Mouse (Mus musculus): ENCODE measurements around the gene Rnf34. TPM values are rescaled to one million over a fixed set of nuclear protein-coding genes. Genes with fewer than 3 reads are reported as not detected.

Gene Rnf34
- total and polyA plus RNA-seq, 3 experiments: 18.4 to 29.1 (median 24.6) TPM

- in situ Hi-C loops (cut with MboI; ENCODE audit: low pct_ligation_motif_present, low pct_unique_long_range_greater_than_20kb, low sequenced_read_pairs): no loop called here
- Histone ChIP-seq H3K36me3 (replicated peaks in 1 of 2; ENCODE audit: control insufficient read depth in 1 of 2, insufficient read depth in 1 of 2, low read length in 1 of 2) (peaks cover 0 to 47% of the 10 kb centered on the region in 2 experiments), H3K4me3 (replicated peaks in 1 of 3; ENCODE audit: low read depth in 2 of 3, low read length in 2 of 3, poor library complexity in 1 of 3) (peak overlapping the region; percentile 40 to 72 (median 72)), H3K79me2 (replicated peaks; ENCODE audit: control insufficient read depth, extremely low read depth, insufficient read depth, poor library complexity, severe bottlenecking) (peaks cover 43% of the 10 kb centered on the region), H3K9me3 (replicated peaks; ENCODE audit: low read length) (no peaks in the 10 kb centered on the region), H3K9ac (ENCODE audit: insufficient read depth, low read depth) (peak overlapping the region; percentile 66), H3K4me1 (ENCODE audit: control insufficient read depth in 1 of 2, insufficient read depth in 2 of 2) (peaks cover 9 to 72% of the 10 kb centered on the region in 2 experiments), H3K4me2 (ENCODE audit: insufficient read depth, low read depth, poor library complexity, severe bottlenecking) (peak overlapping the region; percentile 89), H3K27ac (ENCODE audit: insufficient read depth, low read depth) (peak overlapping the region; percentile 7; the same call in 1 of the 2 replicates), H3K27me3 (replicated peaks) (no peaks in the 10 kb centered on the region)
- DNase-seq (ENCODE audit: extremely low read depth): no peak
- peak; percentile 14; the same call in 1 of the 2 replicates for TF ChIP-seq BHLHE40 (IDR thresholded peaks at IDR 0.05; ENCODE audit: low read depth, low read length)
- TF ChIP-seq MXI1 (IDR thresholded peaks at IDR 0.05; ENCODE audit: low read depth, low read length): no peak
- dilution Hi-C loops (cut with MboI; ENCODE audit: extremely low pct_ligation_motif_present, extremely low pct_unique_long_range_greater_than_20kb, low sequenced_read_pairs): no loop called here
Observed at GRCm38 (mm10) chr5:122900558-122901171, 50.8 kb downstream of the Rnf34 start.

DNA sequence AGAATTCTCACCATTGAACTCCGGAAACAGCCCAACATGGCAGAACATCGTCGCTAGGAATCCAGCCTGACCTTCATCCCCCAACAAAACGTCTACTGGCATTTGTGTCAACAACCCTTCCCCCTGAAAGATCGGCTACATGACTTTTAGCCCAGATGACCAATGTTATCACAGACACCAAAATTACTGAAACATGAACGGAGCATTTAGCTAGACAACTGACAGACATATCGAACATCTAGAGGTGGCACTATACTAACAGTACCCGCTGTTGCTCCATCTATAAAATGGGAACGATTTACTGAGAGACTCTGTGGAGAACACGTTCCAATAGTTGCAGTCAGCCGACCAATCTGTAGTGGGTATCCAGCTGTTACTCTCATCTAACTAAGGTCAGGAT is 51.3 kb downstream of the Rnf34 start:
- peaks cover 0 to 52% of the 10 kb centered on the region in 2 experiments for H3K36me3 ChIP-seq (replicated peaks in 1 of 2; ENCODE audit: control insufficient read depth in 1 of 2, insufficient read depth in 1 of 2, low read length in 1 of 2)
- H3K4me2 ChIP-seq (ENCODE audit: insufficient read depth, low read depth, poor library complexity, severe bottlenecking): peak overlapping the region; percentile 89; the same call in 1 of the 2 replicates
- no peaks in the 10 kb centered on the region for H3K27me3 ChIP-seq (replicated peaks)
- H3K27ac ChIP-seq (ENCODE audit: insufficient read depth, low read depth): no peak overlapping the region
- no peak for DNase-seq (ENCODE audit: extremely low read depth)
- no peak overlapping the region for H3K4me3 ChIP-seq (replicated peaks in 1 of 3; ENCODE audit: low read depth in 2 of 3, low read length in 2 of 3, poor library complexity in 1 of 3)
- dilution Hi-C loops (cut with MboI; ENCODE audit: extremely low pct_ligation_motif_present, extremely low pct_unique_long_range_greater_than_20kb, low sequenced_read_pairs) (no loop called here), in situ Hi-C loops (cut with MboI; ENCODE audit: low pct_ligation_motif_present, low pct_unique_long_range_greater_than_20kb, low sequenced_read_pairs) (no loop called here)
- peaks cover 38% of the 10 kb centered on the region for H3K79me2 ChIP-seq (replicated peaks; ENCODE audit: control insufficient read depth, extremely low read depth, insufficient read depth, poor library complexity, severe bottlenecking)
- no peak for TF ChIP-seq EP300 (IDR thresholded peaks at IDR 0.05; ENCODE audit: low read length)
- no peak for TF ChIP-seq TBP (conservative IDR thresholded peaks at IDR 0.05; ENCODE audit: low read depth, low read length)
- TF ChIP-seq ZNF384 (IDR thresholded peaks at IDR 0.05; ENCODE audit: low read depth, low read length): no peak
- TF ChIP-seq SMC3 (IDR thresholded peaks at IDR 0.05; ENCODE audit: low read depth, low read length): no peak
- no peak for TF ChIP-seq RAD21 (IDR thresholded peaks at IDR 0.05; ENCODE audit: low read depth, low read length)
- no peak for TF ChIP-seq E2F4 (IDR thresholded peaks at IDR 0.05; ENCODE audit: insufficient replicate concordance, low read depth, low read length)
- TF ChIP-seq JUND (conservative IDR thresholded peaks at IDR 0.05; ENCODE audit: low read depth, low read length): no peak
- TF ChIP-seq HCFC1 (IDR thresholded peaks at IDR 0.05; ENCODE audit: low read depth, low read length): no peak
- TF ChIP-seq MEF2A (IDR thresholded peaks at IDR 0.05; ENCODE audit: borderline replicate concordance, low read depth, low read length): no peak
- H3K9me3 ChIP-seq (replicated peaks; ENCODE audit: low read length): no peaks in the 10 kb centered on the region
- peaks cover 9 to 67% of the 10 kb centered on the region in 2 experiments for H3K4me1 ChIP-seq (ENCODE audit: control insufficient read depth in 1 of 2, insufficient read depth in 2 of 2)
- peak overlapping the region; percentile 66; the same call in 1 of the 2 replicates for H3K9ac ChIP-seq (ENCODE audit: insufficient read depth, low read depth)

GRCm38 (mm10) chr5:122901666-122902065 is 51.8 kb downstream of the Rnf34 start:
- in situ Hi-C loops (cut with MboI; ENCODE audit: low pct_ligation_motif_present, low pct_unique_long_range_greater_than_20kb, low sequenced_read_pairs) (no loop called here), dilution Hi-C loops (cut with MboI; ENCODE audit: extremely low pct_ligation_motif_present, extremely low pct_unique_long_range_greater_than_20kb, low sequenced_read_pairs) (no loop called here)
- no peak overlapping the region; the same call in 1 of the 2 replicates for H3K9ac ChIP-seq (ENCODE audit: insufficient read depth, low read depth)
- H3K4me1 ChIP-seq (ENCODE audit: control insufficient read depth in 1 of 2, insufficient read depth in 2 of 2): peaks cover 5 to 62% of the 10 kb centered on the region in 2 experiments
- H3K79me2 ChIP-seq (replicated peaks; ENCODE audit: control insufficient read depth, extremely low read depth, insufficient read depth, poor library complexity, severe bottlenecking): peaks cover 33% of the 10 kb centered on the region
- no peak for DNase-seq (ENCODE audit: extremely low read depth)
- H3K9me3 ChIP-seq (replicated peaks; ENCODE audit: low read length): no peaks in the 10 kb centered on the region
- no peak overlapping the region for H3K4me2 ChIP-seq (ENCODE audit: insufficient read depth, low read depth, poor library complexity, severe bottlenecking)
- H3K27ac ChIP-seq (ENCODE audit: insufficient read depth, low read depth): no peak overlapping the region
- no peaks in the 10 kb centered on the region for H3K27me3 ChIP-seq (replicated peaks)
- H3K36me3 ChIP-seq (replicated peaks in 1 of 2; ENCODE audit: control insufficient read depth in 1 of 2, insufficient read depth in 1 of 2, low read length in 1 of 2): peaks cover 0 to 53% of the 10 kb centered on the region in 2 experiments
- TF ChIP-seq MAFK (IDR thresholded peaks at IDR 0.05; ENCODE audit: insufficient replicate concordance, low read length) (no peak), ZNF384 (IDR thresholded peaks at IDR 0.05; ENCODE audit: low read depth, low read length) (peak; percentile 71), ZC3H11A (IDR thresholded peaks at IDR 0.05; ENCODE audit: low read depth, low read length) (no peak), MAZ (IDR thresholded peaks at IDR 0.05; ENCODE audit: low read depth, low read length) (no peak), MEF2A (IDR thresholded peaks at IDR 0.05; ENCODE audit: borderline replicate concordance, low read depth, low read length) (no peak), JUND (conservative IDR thresholded peaks at IDR 0.05; ENCODE audit: low read depth, low read length) (no peak), BHLHE40 (IDR thresholded peaks at IDR 0.05; ENCODE audit: low read depth, low read length) (no peak), MAX (IDR thresholded peaks at IDR 0.05; ENCODE audit: low read length) (no peak), NELFE (IDR thresholded peaks at IDR 0.05; ENCODE audit: low read depth, low read length) (no peak), ETS1 (conservative IDR thresholded peaks at IDR 0.05; ENCODE audit: low read depth, low read length) (0 out of 2 replicates have a peak, but pooled peaks have one; percentile 11)
- H3K4me3 ChIP-seq (replicated peaks in 1 of 3; ENCODE audit: low read depth in 2 of 3, low read length in 2 of 3, poor library complexity in 1 of 3): no peak overlapping the region
